Mouse (Mus musculus) C2C12 (cell line): ENCODE data around the gene Gpatch1.

Experiments used
- CEBPB ChIP-seq: IDR thresholded peaks from one replicate; pipeline ENCODE4 v1.6.1; 2011; ENCODE audit warnings: low read depth, mild to moderate bottlenecking, control low read depth, moderate library complexity
- CTCF ChIP-seq: IDR thresholded peaks from one replicate; pipeline ENCODE4 v1.5.1; 2011; ENCODE audit not compliant: control insufficient read depth, insufficient read depth, insufficient read length
- MAX ChIP-seq: IDR thresholded peaks from one replicate; pipeline ENCODE4 v1.6.1; 2011; ENCODE audit warnings: mild to moderate bottlenecking, control low read depth
- MYOD1 ChIP-seq: IDR thresholded peaks from one replicate; pipeline ENCODE4 v1.6.1; 2011; ENCODE audit warnings: low read depth; ENCODE audit not compliant: control insufficient read depth, insufficient read length
- USF1 ChIP-seq: IDR thresholded peaks from one replicate; pipeline ENCODE4 v1.6.1; 2011; ENCODE audit warnings: low read depth, mild to moderate bottlenecking, control low read depth, moderate library complexity

DNA sequence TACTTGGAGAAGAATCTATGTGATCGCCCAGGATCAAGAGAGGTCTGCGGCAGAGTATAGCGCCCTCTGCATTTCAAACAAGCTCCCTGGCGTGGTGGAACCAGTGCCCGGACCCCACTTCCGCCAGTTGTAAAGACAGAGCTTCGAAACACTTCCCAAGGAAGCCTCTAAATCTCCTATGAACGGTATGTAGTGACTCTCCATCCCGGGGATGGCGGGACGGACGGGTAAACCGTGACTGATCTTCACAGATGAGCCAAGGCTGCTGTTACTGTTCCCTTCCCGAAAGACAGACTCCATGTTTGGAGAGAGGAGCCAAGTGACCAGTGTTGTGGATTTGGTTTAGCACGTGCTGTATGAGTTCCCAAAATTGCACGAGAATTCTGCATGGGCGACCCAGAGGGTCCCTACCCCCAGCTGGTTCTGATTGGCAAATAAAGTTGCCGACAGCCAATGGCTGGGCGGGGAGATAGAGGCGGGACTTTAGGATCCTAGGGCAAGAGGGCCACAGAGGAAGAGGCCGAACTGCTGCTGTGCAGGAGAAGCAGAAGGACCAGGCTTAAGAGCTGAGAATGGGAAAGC lies 48.7 kb downstream of the Gpatch1 start:
- TF ChIP-seq CTCF (no peak), MYOD1 (no peak), USF1 (no peak), MAX (no peak), CEBPB (no peak)
